Mouse (Mus musculus): ENCODE results near the gene Gm14412. TPM values are rescaled to one million over a fixed set of nuclear protein-coding genes. Genes with fewer than 3 reads are reported as not detected.
"Not testable (repeated sequence)": the region's sequence is repeated elsewhere in the genome, so short reads cannot be mapped to it uniquely, and the experiment has no call there.

The Gm14412 gene
- 0.60 TPM in 1 of 2 replicates, not detected in the other for polyA plus RNA-seq (2012; ENCODE audit: insufficient read depth, insufficient read length, missing spikeins)

DNA sequence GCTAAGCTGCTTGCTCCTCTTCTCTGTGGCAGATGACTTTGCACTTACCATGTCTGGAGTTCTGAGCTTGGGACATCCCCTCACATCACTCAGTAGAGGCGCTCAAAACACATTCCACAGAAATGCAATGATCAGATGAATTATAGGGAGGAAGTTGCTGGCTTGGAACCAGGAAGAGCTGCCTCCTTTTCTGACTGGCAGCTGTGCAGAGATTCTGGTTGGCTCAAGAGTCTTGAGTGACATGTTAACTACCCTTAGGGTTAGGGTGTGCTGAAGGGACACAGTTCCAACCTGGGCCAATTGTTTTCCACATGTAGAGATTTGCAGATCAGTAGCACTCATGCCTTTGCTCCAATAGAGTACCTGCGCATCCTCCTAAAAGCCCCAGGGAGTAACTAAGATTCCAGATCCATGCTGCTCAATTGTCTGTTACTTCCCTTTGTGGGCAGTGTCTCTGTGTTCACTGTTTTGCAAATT is at the start of gene Gm14412:
TSS of gene Gm14412 (minus strand) at position 51 of the 477 bp plus-strand sequence.
- H3K4me3 ChIP-seq (ENCODE audit: insufficient read depth, low read length); H3K4me1 ChIP-seq (ENCODE audit: control insufficient read depth, insufficient read depth, low read length); H3K27ac ChIP-seq (ENCODE audit: insufficient read depth, low read depth, low read length): not testable (repeated sequence)

DNA sequence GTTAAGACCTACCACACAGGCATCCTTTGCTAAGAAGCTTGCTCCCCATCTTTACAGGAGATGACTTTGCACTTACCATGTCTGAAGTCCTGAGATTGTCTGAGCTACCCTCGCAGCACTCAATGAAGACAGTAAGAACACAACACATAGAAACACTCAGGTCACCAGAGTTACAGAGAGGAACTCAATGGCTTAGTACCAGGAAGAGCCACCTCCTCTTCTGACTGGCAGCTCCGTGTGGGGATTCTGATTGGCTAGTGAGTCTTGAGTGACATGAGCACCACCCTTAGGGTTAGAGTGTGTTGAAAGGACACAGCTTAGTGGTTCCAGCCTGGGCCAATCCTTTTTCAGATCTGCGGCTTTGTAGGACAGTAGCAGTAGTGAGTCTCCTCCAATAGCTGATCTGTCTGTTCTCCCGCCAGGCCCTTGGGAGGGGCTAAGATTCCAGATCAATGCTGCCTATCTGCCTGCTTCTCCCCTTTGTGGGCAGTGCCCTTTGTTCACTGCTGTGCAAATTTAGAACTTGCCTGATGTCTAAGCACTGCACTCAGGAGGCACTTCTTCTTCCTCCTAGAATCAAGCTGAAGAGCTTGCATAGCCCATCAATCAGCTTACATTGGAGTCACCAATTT is 5.7 kb upstream of the Gm14412 start:
- not testable (repeated sequence) for H3K4me3 ChIP-seq (ENCODE audit: insufficient read depth, low read length); H3K4me1 ChIP-seq (ENCODE audit: control insufficient read depth, insufficient read depth, low read length); H3K27ac ChIP-seq (ENCODE audit: insufficient read depth, low read depth, low read length)

DNA sequence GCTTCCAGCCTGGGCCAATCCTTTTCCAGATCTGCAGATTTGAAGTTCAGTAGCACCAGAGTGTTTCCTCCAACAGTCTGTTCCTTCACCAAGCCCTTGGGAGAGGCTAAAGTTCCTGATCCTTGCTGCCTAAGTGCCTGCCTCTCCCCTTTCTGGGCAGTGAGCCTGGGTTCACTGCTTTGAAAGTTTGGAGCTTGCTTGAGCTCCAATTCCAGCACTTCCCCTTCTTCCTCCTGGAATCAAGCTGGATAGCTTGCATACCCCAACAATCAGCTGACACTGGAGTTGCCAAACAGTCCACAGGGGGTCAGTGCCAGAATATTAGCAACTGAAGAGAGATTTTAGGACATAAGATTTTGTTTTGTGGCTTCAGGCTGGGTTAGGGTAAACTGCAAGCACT is 2.7 kb downstream of the Gm14412 start:
- not testable (repeated sequence) for H3K4me1 ChIP-seq (ENCODE audit: control insufficient read depth, insufficient read depth, low read length); H3K27ac ChIP-seq (ENCODE audit: insufficient read depth, low read depth, low read length); H3K4me3 ChIP-seq (ENCODE audit: insufficient read depth, low read length)

DNA sequence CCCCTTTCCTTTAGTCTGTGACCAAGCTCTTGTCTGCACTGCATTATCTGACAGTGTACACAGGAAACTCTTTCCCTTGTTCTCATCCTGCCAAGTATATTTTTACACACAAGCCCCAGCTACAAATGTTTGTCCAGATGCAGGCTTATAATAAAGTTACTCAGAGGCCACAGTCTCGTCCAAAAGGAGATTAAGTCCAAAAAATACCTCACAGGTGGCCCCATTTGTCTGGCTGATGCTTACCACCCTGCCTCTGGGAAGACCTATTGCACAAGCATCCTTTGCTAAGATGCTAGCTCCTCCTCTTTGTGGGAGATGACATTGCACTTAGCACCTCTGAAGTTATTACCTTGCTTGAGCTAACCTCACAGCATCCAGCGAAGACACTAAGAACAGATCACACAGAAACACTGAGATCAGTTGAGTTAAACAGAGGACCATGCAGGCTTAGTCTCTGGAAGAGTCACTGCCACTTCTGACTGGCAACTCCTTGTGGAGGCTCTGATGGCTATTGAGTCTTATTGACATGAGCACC is 3.3 kb downstream of the Gm14412 start:
- H3K27ac ChIP-seq (ENCODE audit: insufficient read depth, low read depth, low read length); H3K4me3 ChIP-seq (ENCODE audit: insufficient read depth, low read length); H3K4me1 ChIP-seq (ENCODE audit: control insufficient read depth, insufficient read depth, low read length): not testable (repeated sequence)

DNA sequence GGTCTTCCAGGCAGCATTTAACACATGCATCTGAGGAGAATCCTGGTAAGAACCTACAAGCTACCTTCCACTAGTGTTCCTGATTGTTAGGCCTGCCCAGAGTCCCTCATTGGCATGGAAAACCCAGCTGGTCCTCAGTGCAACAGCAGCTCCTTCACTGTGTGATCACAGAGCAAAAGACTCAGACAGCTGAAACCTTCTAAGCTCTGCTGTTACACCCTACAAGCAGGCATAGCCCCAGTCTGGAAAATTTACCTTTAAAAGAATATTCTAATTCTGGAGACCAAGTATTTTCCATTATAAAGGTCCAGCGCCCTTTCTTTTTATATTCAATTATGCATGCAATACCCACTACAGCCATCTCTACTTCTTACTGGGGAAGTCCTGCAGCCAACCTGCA is 5.1 kb downstream of the Gm14412 start:
- Histone ChIP-seq H3K4me1 (ENCODE audit: control insufficient read depth, insufficient read depth, low read length) (no peaks in the 10 kb centered on the region), H3K27ac (ENCODE audit: insufficient read depth, low read depth, low read length) (no peak overlapping the region), H3K4me3 (ENCODE audit: insufficient read depth, low read length) (no peak overlapping the region)
- TF ChIP-seq POLR2A (IDR thresholded peaks at IDR 0.05; ENCODE audit: borderline replicate concordance, low read depth, low read length) (no peak), CTCF (IDR thresholded peaks at IDR 0.05; ENCODE audit: low read depth, low read length) (no peak)

DNA sequence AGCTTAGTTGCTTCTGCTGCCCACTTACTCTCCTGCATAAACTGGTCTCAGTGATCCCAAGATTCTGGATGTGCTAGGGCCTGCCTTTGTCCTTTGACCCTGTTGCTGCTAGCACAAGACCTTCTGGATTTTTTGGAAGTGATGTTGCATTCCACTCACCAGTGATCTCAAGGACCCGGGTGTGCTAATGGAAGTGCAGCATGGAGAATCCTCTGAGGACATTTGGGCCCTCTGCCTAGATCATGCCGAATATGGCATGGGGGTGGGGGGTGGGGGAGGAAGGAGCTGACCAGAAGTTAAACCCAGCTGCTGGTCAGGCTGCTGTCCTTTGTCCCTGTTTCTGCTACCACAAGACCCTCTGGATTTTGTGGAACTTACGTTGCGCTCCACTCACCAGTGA is 14.5 kb downstream of the Gm14412 start:
- not testable (repeated sequence) for H3K4me3 ChIP-seq (ENCODE audit: insufficient read depth, low read length); H3K4me1 ChIP-seq (ENCODE audit: control insufficient read depth, insufficient read depth, low read length); H3K27ac ChIP-seq (ENCODE audit: insufficient read depth, low read depth, low read length)

DNA sequence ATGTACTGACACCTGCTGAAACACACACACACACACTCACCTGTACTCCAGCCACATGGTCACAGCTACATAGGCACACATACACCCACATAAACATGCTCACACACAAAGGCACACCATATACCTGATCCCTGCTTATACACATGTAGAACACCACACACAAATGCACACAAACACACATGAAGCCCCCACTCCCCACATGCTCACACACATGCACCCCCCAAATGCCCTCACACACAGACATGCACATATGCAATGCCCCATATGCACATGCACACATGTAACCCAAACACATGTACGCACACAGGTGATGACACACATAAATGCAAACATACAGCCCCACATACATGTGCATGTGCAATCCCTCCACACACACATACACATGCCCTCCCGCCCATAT is 19.1 kb downstream of the Gm14412 start:
- H3K4me1 ChIP-seq (ENCODE audit: control insufficient read depth, insufficient read depth, low read length); H3K4me3 ChIP-seq (ENCODE audit: insufficient read depth, low read length); H3K27ac ChIP-seq (ENCODE audit: insufficient read depth, low read depth, low read length): not testable (repeated sequence)

DNA sequence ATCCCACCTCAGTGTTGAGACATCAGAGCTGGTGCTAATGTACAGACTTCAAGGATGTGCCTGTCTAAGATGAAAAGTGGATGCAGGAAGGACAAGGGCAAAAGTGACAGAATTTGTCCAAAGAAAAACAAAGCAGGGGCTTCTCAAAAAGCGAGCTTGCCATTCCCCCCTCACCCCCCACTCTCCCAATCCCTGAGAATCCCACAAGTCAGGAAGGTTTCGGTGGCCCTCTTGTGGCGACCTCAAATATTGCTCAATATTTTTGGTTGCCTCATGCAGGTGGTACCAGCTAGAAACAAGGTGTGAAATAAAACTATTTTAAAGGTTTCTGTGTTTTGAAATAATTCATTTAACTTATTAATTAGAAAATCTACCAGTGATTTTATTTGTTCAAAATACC is 40.4 kb downstream of the Gm14412 start:
- H3K4me1 ChIP-seq (ENCODE audit: control insufficient read depth, insufficient read depth, low read length), result not testable (repeated sequence)

DNA sequence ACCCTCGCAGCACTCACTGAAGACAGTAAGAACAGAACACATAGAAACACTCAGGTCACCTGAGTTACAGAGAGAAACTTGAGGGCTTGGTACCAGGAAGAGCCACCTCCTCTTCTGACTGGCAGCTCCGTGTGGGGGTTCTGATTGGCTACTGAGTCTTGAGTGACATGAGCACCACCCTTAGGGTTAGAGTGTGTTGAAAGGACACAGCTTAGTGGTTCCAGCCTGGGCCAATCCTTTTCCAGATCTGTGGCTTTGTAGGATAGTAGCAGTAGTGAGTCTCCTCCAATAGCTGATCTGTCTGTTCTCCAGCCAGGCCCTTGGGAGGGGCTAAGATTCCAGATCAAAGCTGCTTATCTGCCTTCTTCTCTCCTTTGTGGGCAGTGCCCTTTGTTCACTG is 46.4 kb downstream of the Gm14412 start:
- not testable (repeated sequence) for H3K4me3 ChIP-seq (ENCODE audit: insufficient read depth, low read length); H3K27ac ChIP-seq (ENCODE audit: insufficient read depth, low read depth, low read length); H3K4me1 ChIP-seq (ENCODE audit: control insufficient read depth, insufficient read depth, low read length)

More for the DNA sequence above, 40.4 kb downstream of the Gm14412 start:
- H3K4me3 ChIP-seq (ENCODE audit: insufficient read depth, low read length); H3K27ac ChIP-seq (ENCODE audit: insufficient read depth, low read depth, low read length): not testable (repeated sequence)

DNA sequence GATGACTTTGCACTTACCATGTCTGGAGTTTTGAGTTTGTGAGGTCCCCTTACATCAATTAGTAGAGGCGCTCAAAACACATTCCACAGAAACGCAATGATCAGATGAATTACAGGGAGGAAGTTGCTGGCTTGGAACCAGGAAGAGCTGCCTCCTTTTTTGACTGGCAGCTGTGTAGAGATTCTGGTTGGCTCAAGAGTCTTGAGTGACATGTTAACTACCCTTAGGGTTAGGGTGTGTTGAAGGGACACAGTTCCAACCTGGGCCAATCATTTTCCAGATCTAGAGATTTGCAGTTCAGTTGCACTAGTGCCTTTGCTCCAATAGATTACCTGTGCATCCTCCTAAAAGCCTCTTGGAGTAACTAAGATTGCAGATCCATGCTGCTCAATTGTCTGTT is 51.9 kb downstream of the Gm14412 start:
- H3K4me3 ChIP-seq (ENCODE audit: insufficient read depth, low read length); H3K4me1 ChIP-seq (ENCODE audit: control insufficient read depth, insufficient read depth, low read length); H3K27ac ChIP-seq (ENCODE audit: insufficient read depth, low read depth, low read length): not testable (repeated sequence)

DNA sequence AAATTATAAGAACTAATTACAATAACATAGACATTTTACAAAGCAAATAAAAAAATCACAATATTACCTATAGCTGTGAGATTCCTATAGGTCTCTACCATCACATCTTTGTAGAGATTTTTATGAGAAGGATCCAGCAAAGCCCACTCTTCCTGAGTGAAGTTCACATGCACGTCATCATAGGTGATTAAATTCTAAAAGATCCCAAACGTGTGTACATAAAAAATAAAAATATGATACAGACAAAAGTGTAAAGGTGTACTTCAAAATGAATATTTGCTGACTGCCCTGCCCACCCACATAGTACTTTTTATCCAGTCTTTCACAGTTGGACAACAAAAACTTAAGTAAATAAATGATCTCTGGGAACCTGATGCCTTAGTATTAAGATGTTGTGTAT is 57.2 kb downstream of the Gm14412 start, which contains the start of gene Gm14409:
TSS of gene Gm14409 (minus strand) at position 101 of the 400 bp plus-strand sequence.
- H3K27ac ChIP-seq (ENCODE audit: insufficient read depth, low read depth, low read length); H3K4me1 ChIP-seq (ENCODE audit: control insufficient read depth, insufficient read depth, low read length); H3K4me3 ChIP-seq (ENCODE audit: insufficient read depth, low read length): not testable (repeated sequence)

Other genes starting within 250 kb of the Gm14412 start
- 1.5 and 2.3 TPM in 2 replicates for gene Gm14401, start 250.0 kb downstream of the Gm14412 start, polyA plus RNA-seq (2012; ENCODE audit: insufficient read depth, insufficient read length, missing spikeins)
- 7.4 and 9.8 TPM in 2 replicates for gene Gm14410, start 117.9 kb downstream of the Gm14412 start, polyA plus RNA-seq (2012; ENCODE audit: insufficient read depth, insufficient read length, missing spikeins)
- 0.67 TPM in 1 of 2 replicates, not detected in the other for gene Gm14409, start 57.3 kb downstream of the Gm14412 start, polyA plus RNA-seq (2012; ENCODE audit: insufficient read depth, insufficient read length, missing spikeins)
- 1.6 and 3.7 TPM in 2 replicates for gene Gm14418, start 74.0 kb upstream of the Gm14412 start, polyA plus RNA-seq (2012; ENCODE audit: insufficient read depth, insufficient read length, missing spikeins)
- gene Zfp970, start 140.4 kb upstream of the Gm14412 start, polyA plus RNA-seq (2012; ENCODE audit: insufficient read depth, insufficient read length, missing spikeins), result 11.3 and 11.4 TPM in 2 replicates
- gene Gm14403, start 173.9 kb upstream of the Gm14412 start, polyA plus RNA-seq (2012; ENCODE audit: insufficient read depth, insufficient read length, missing spikeins), result 1.8 and 7.2 TPM in 2 replicates